Mouse (Mus musculus): Measurements from ENCODE around the gene Jmy. TPM values are rescaled to one million over a fixed set of nuclear protein-coding genes. Genes with fewer than 3 reads are reported as not detected.
A peak's percentile ranks its signal among the peaks of the same experiment; 100 is the strongest.

Gene Jmy
- polyA plus RNA-seq, 1 experiment from 2014 or later, result 5.8 TPM

- H3K27me3 ChIP-seq (ENCODE audit: control insufficient read depth, insufficient read depth, low read length), result no peaks in the 10 kb centered on the region
Observed at GRCm38 (mm10) chr13:93484276-93484675, 15.3 kb downstream of the Jmy start.

GRCm38 (mm10) chr13:93481110-93481509, 18.5 kb downstream of the Jmy start:
- Histone ChIP-seq H3K27ac (ENCODE audit: low read depth, low read length) (no peak overlapping the region), H3K4me1 (ENCODE audit: control insufficient read depth, insufficient read depth, low read length) (no peaks in the 10 kb centered on the region), H3K9me3 (replicated peaks; ENCODE audit: control insufficient read depth, low read length) (no peaks in the 10 kb centered on the region), H3K9ac (ENCODE audit: low read depth, low read length) (no peak overlapping the region), H3K4me2 (no peak overlapping the region), H3K36me3 (ENCODE audit: control insufficient read depth, insufficient read depth, low read length) (peaks cover 7% of the 10 kb centered on the region; the same call in 1 of the 2 replicates), H3K4me3 (ENCODE audit: low read depth, low read length) (no peak overlapping the region), H3K27me3 (ENCODE audit: control insufficient read depth, insufficient read depth, low read length) (no peaks in the 10 kb centered on the region)
- 85% methylated on average over 3 of the region's 3 CpGs for WGBS (ENCODE audit: insufficient replicate concordance)
- no peak for ATAC-seq (replicated peaks; ENCODE audit: insufficient number of reproducible peaks, low FRiP score, low TSS enrichment)

More at GRCm38 (mm10) chr13:93484276-93484675, 15.3 kb downstream of the Jmy start:
- no peak overlapping the region for H3K4me2 ChIP-seq
- H3K4me3 ChIP-seq (ENCODE audit: low read depth, low read length), result no peak overlapping the region
- 83% methylated on average over 3 of the region's 3 CpGs for WGBS (ENCODE audit: insufficient replicate concordance)
- ATAC-seq (replicated peaks; ENCODE audit: insufficient number of reproducible peaks, low FRiP score, low TSS enrichment), result no peak
- H3K4me1 ChIP-seq (ENCODE audit: control insufficient read depth, insufficient read depth, low read length), result no peaks in the 10 kb centered on the region; the same call in 1 of the 2 replicates
- no peak overlapping the region for H3K9ac ChIP-seq (ENCODE audit: low read depth, low read length)
- no peaks in the 10 kb centered on the region for H3K9me3 ChIP-seq (replicated peaks; ENCODE audit: control insufficient read depth, low read length)
- H3K27ac ChIP-seq (ENCODE audit: low read depth, low read length), result no peak overlapping the region
- peaks cover 7% of the 10 kb centered on the region; the same call in 1 of the 2 replicates for H3K36me3 ChIP-seq (ENCODE audit: control insufficient read depth, insufficient read depth, low read length)

- Histone ChIP-seq H3K9ac (ENCODE audit: low read depth, low read length) (no peak overlapping the region), H3K27me3 (ENCODE audit: control insufficient read depth, insufficient read depth, low read length) (no peaks in the 10 kb centered on the region), H3K4me3 (ENCODE audit: low read depth, low read length) (no peak overlapping the region), H3K4me1 (ENCODE audit: control insufficient read depth, insufficient read depth, low read length) (no peaks in the 10 kb centered on the region), H3K9me3 (replicated peaks; ENCODE audit: control insufficient read depth, low read length) (no peaks in the 10 kb centered on the region), H3K27ac (ENCODE audit: low read depth, low read length) (no peak overlapping the region), H3K36me3 (ENCODE audit: control insufficient read depth, insufficient read depth, low read length) (peaks cover 8% of the 10 kb centered on the region), H3K4me2 (no peak overlapping the region)
- ATAC-seq (replicated peaks; ENCODE audit: insufficient number of reproducible peaks, low FRiP score, low TSS enrichment), result no peak
- 91% methylated on average over 3 of the region's 3 CpGs for WGBS (ENCODE audit: insufficient replicate concordance)
Observed at GRCm38 (mm10) chr13:93478344-93478743, 21.3 kb downstream of the Jmy start.

- no peaks in the 10 kb centered on the region for H3K4me1 ChIP-seq (ENCODE audit: control insufficient read depth, insufficient read depth, low read length)
- H3K4me3 ChIP-seq (ENCODE audit: low read depth, low read length), result no peak overlapping the region
- 93% methylated on average over 3 of the region's 3 CpGs for WGBS (ENCODE audit: insufficient replicate concordance)
- ATAC-seq (replicated peaks; ENCODE audit: insufficient number of reproducible peaks, low FRiP score, low TSS enrichment), result no peak
- peaks cover 10% of the 10 kb centered on the region for H3K36me3 ChIP-seq (ENCODE audit: control insufficient read depth, insufficient read depth, low read length)
- H3K27ac ChIP-seq (ENCODE audit: low read depth, low read length), result no peak overlapping the region
- H3K4me2 ChIP-seq, result no peak overlapping the region
- no peaks in the 10 kb centered on the region for H3K9me3 ChIP-seq (replicated peaks; ENCODE audit: control insufficient read depth, low read length)
- no peak overlapping the region for H3K9ac ChIP-seq (ENCODE audit: low read depth, low read length)
- H3K27me3 ChIP-seq (ENCODE audit: control insufficient read depth, insufficient read depth, low read length), result no peaks in the 10 kb centered on the region
Observed at GRCm38 (mm10) chr13:93468355-93468754, 31.3 kb downstream of the Jmy start.

- H3K4me3 ChIP-seq (ENCODE audit: low read depth, low read length), result no peak overlapping the region
- ATAC-seq (replicated peaks; ENCODE audit: insufficient number of reproducible peaks, low FRiP score, low TSS enrichment), result no peak
- H3K9me3 ChIP-seq (replicated peaks; ENCODE audit: control insufficient read depth, low read length), result no peaks in the 10 kb centered on the region
- H3K4me1 ChIP-seq (ENCODE audit: control insufficient read depth, insufficient read depth, low read length), result no peaks in the 10 kb centered on the region
- H3K27me3 ChIP-seq (ENCODE audit: control insufficient read depth, insufficient read depth, low read length), result no peaks in the 10 kb centered on the region
- H3K9ac ChIP-seq (ENCODE audit: low read depth, low read length), result no peak overlapping the region
- H3K4me2 ChIP-seq, result no peak overlapping the region
- H3K36me3 ChIP-seq (ENCODE audit: control insufficient read depth, insufficient read depth, low read length), result peaks cover 4% of the 10 kb centered on the region
- 93% methylated on average over 7 of the region's 7 CpGs for WGBS (ENCODE audit: insufficient replicate concordance)
- H3K27ac ChIP-seq (ENCODE audit: low read depth, low read length), result no peak overlapping the region
Observed at GRCm38 (mm10) chr13:93459566-93459965, 40.0 kb downstream of the Jmy start.

GRCm38 (mm10) chr13:93458616-93459015, 41.0 kb downstream of the Jmy start:
- no peak overlapping the region for H3K27ac ChIP-seq (ENCODE audit: low read depth, low read length)
- H3K27me3 ChIP-seq (ENCODE audit: control insufficient read depth, insufficient read depth, low read length), result no peaks in the 10 kb centered on the region
- H3K4me1 ChIP-seq (ENCODE audit: control insufficient read depth, insufficient read depth, low read length), result no peaks in the 10 kb centered on the region
- 52% methylated on average over 4 of the region's 4 CpGs for WGBS (ENCODE audit: insufficient replicate concordance)
- no peak overlapping the region for H3K4me2 ChIP-seq
- H3K4me3 ChIP-seq (ENCODE audit: low read depth, low read length), result no peak overlapping the region
- no peak for ATAC-seq (replicated peaks; ENCODE audit: insufficient number of reproducible peaks, low FRiP score, low TSS enrichment)
- H3K9me3 ChIP-seq (replicated peaks; ENCODE audit: control insufficient read depth, low read length), result no peaks in the 10 kb centered on the region
- no peak overlapping the region for H3K9ac ChIP-seq (ENCODE audit: low read depth, low read length)
- peaks cover 6% of the 10 kb centered on the region; the same call in 1 of the 2 replicates for H3K36me3 ChIP-seq (ENCODE audit: control insufficient read depth, insufficient read depth, low read length)

GRCm38 (mm10) chr13:93453275-93453674, 46.3 kb downstream of the Jmy start:
- no peak overlapping the region for H3K4me2 ChIP-seq
- 0 out of 2 replicates have a peak, but pooled peaks cover 12% of the 10 kb centered on the region for H3K36me3 ChIP-seq (ENCODE audit: control insufficient read depth, insufficient read depth, low read length)
- no peaks in the 10 kb centered on the region for H3K9me3 ChIP-seq (replicated peaks; ENCODE audit: control insufficient read depth, low read length)
- WGBS (ENCODE audit: insufficient replicate concordance), result 93% methylated on average over 6 of the region's 6 CpGs
- ATAC-seq (replicated peaks; ENCODE audit: insufficient number of reproducible peaks, low FRiP score, low TSS enrichment), result no peak
- no peak overlapping the region for H3K9ac ChIP-seq (ENCODE audit: low read depth, low read length)
- H3K27ac ChIP-seq (ENCODE audit: low read depth, low read length), result no peak overlapping the region
- H3K4me1 ChIP-seq (ENCODE audit: control insufficient read depth, insufficient read depth, low read length), result no peaks in the 10 kb centered on the region
- no peaks in the 10 kb centered on the region for H3K27me3 ChIP-seq (ENCODE audit: control insufficient read depth, insufficient read depth, low read length)
- no peak overlapping the region for H3K4me3 ChIP-seq (ENCODE audit: low read depth, low read length)

GRCm38 (mm10) chr13:93440167-93440566, 59.4 kb downstream of the Jmy start:
- Histone ChIP-seq H3K36me3 (ENCODE audit: control insufficient read depth, insufficient read depth, low read length) (peaks cover 16% of the 10 kb centered on the region), H3K4me3 (ENCODE audit: low read depth, low read length) (no peak overlapping the region), H3K27ac (ENCODE audit: low read depth, low read length) (no peak overlapping the region), H3K27me3 (ENCODE audit: control insufficient read depth, insufficient read depth, low read length) (no peaks in the 10 kb centered on the region), H3K9me3 (replicated peaks; ENCODE audit: control insufficient read depth, low read length) (no peaks in the 10 kb centered on the region), H3K9ac (ENCODE audit: low read depth, low read length) (no peak overlapping the region), H3K4me1 (ENCODE audit: control insufficient read depth, insufficient read depth, low read length) (no peaks in the 10 kb centered on the region), H3K4me2 (no peak overlapping the region)
- WGBS (ENCODE audit: insufficient replicate concordance), result 91% methylated on average over 3 of the region's 3 CpGs
- peak; percentile 77; the same call in 1 of the 2 replicates for ATAC-seq (replicated peaks; ENCODE audit: insufficient number of reproducible peaks, low FRiP score, low TSS enrichment)

GRCm38 (mm10) chr13:93429205-93429604, 70.4 kb downstream of the Jmy start:
- no peaks in the 10 kb centered on the region for H3K4me1 ChIP-seq (ENCODE audit: control insufficient read depth, insufficient read depth, low read length)
- H3K27me3 ChIP-seq (ENCODE audit: control insufficient read depth, insufficient read depth, low read length), result no peaks in the 10 kb centered on the region
- ATAC-seq (replicated peaks; ENCODE audit: insufficient number of reproducible peaks, low FRiP score, low TSS enrichment), result no peak
- H3K27ac ChIP-seq (ENCODE audit: low read depth, low read length), result peak overlapping the region; percentile 70
- no peak overlapping the region for H3K9ac ChIP-seq (ENCODE audit: low read depth, low read length)
- H3K36me3 ChIP-seq (ENCODE audit: control insufficient read depth, insufficient read depth, low read length), result peaks cover 2% of the 10 kb centered on the region; the same call in 1 of the 2 replicates
- H3K9me3 ChIP-seq (replicated peaks; ENCODE audit: control insufficient read depth, low read length), result no peaks in the 10 kb centered on the region
- no peak overlapping the region for H3K4me3 ChIP-seq (ENCODE audit: low read depth, low read length)
- H3K4me2 ChIP-seq, result no peak overlapping the region
- 92% methylated on average over 1 of the region's 1 CpGs for WGBS (ENCODE audit: insufficient replicate concordance)
